Comparison of ENCODE assay signal across 16 mouse cellular contexts in genomic region chr4:134758367-134758766, GRCm38 (mm10). TPM values are rescaled to one million over a fixed set of nuclear protein-coding genes. Genes with fewer than 3 reads are reported as not detected.
DNase-seq lines count a peak whose midpoint lies in the region; ATAC-seq and TF ChIP-seq lines count a peak whose summit lies in the region.
"Had no signal": no experiment of that assay in that cellular context is flagged by ENCODE, and none has a peak within 500 bp of the region (broad histone marks: within the 10 kb centered on the region; RNA-seq: fewer than 3 reads in every experiment).

No protein-coding gene starts in this region.

- peak overlapping the region; percentile 69; the same call in 1 of the 2 replicates for H3K4me2 ChIP-seq in liver, embryonic 15.5 days
- H3K4me2 ChIP-seq: embryonic facial prominence, embryonic 15.5 days; forebrain, embryonic 12.5 days; limb, embryonic 12.5 days had no signal

- TF ChIP-seq CTCF in gastrocnemius, adult 2 months (IDR thresholded peaks at IDR 0.05), result no peak
- no peak for TF ChIP-seq CTCF in kidney, adult 2 months (conservative IDR thresholded peaks at IDR 0.05; ENCODE audit: insufficient read depth, insufficient read length, low read depth, low read length)
- no peak for TF ChIP-seq CTCF in MEL (IDR thresholded peaks at IDR 0.05 in 2 of 3, conservative IDR thresholded peaks at IDR 0.05 in 1 of 3; ENCODE audit: control insufficient read depth in 1 of 3, insufficient read depth in 1 of 3, low read depth in 2 of 3, low read length in 3 of 3, poor library complexity in 1 of 3, severe bottlenecking in 1 of 3)

- no peaks in the 10 kb centered on the region for H3K9me3 ChIP-seq in MEL (replicated peaks; ENCODE audit: insufficient read depth, low read length)
- no peaks in the 10 kb centered on the region for H3K9me3 ChIP-seq in liver, embryonic 15.5 days (replicated peaks)
- H3K9me3 ChIP-seq: embryonic facial prominence, embryonic 15.5 days; forebrain, embryonic 12.5 days; G1E; limb, embryonic 12.5 days; midbrain, embryonic 10.5 days had no signal

- H3K79me2 ChIP-seq in MEL (ENCODE audit: control insufficient read depth, insufficient read depth, low read length, poor library complexity), result peaks cover 31% of the 10 kb centered on the region

- intact Hi-C loops in gastrocnemius, adult 2 months (cut with DNase I), result no loop called here
- intact Hi-C loops in gastrocnemius, postnatal 14 days (cut with DNase I; ENCODE audit: low total_unique reads), result no loop called here

- no peak for TF ChIP-seq EP300 in MEL (IDR thresholded peaks at IDR 0.05; ENCODE audit: low read depth in 1 of 2, low read length in 2 of 2)

- no peak for ATAC-seq in liver, embryonic 15.5 days (ENCODE audit: insufficient read depth)
- ATAC-seq: lung, postnatal 0 days had no signal

- H3K4me1 ChIP-seq in kidney, adult 2 months (ENCODE audit: control insufficient read depth, insufficient read depth, low read length), result peaks cover 35% of the 10 kb centered on the region; the same call in 1 of the 2 replicates
- H3K4me1 ChIP-seq in MEL (ENCODE audit: control insufficient read depth in 1 of 2, insufficient read depth in 2 of 2, low read length in 2 of 2), result peaks cover 23 to 43% of the 10 kb centered on the region in 2 experiments
- peaks cover 98% of the 10 kb centered on the region for H3K4me1 ChIP-seq in liver, embryonic 15.5 days (replicated peaks)

- TF ChIP-seq RAD21 in MEL (IDR thresholded peaks at IDR 0.05; ENCODE audit: low read depth, low read length), result no peak

- 68% methylated on average over 4 of the region's 4 CpGs for WGBS in kidney, adult 2 months
- WGBS in liver, embryonic 15.5 days (ENCODE audit: insufficient replicate concordance), result 77% methylated on average over 4 of the region's 4 CpGs

- TF ChIP-seq POLR2A in kidney, adult 2 months (IDR thresholded peaks at IDR 0.05; ENCODE audit: low read depth, low read length), result no peak
- no peak for TF ChIP-seq POLR2A in MEL (IDR thresholded peaks at IDR 0.05; ENCODE audit: control insufficient read depth in 1 of 2, insufficient read depth in 1 of 2, low read depth in 1 of 2, low read length in 2 of 2, poor library complexity in 1 of 2)

- H3K9ac ChIP-seq in MEL (ENCODE audit: control insufficient read depth, low read depth, low read length, poor library complexity, severe bottlenecking), result no peak overlapping the region
- peak overlapping the region; percentile 57; the same call in 1 of the 2 replicates for H3K9ac ChIP-seq in liver, embryonic 15.5 days
- H3K9ac ChIP-seq: embryonic facial prominence, embryonic 15.5 days; forebrain, embryonic 12.5 days; limb, embryonic 12.5 days had no signal

- no peak for DNase-seq in gastrocnemius, adult 2 months
- DNase-seq in gastrocnemius, postnatal 14 days, result no peak
- peak; percentile 25 for DNase-seq in kidney, adult 9 months
- no peak for DNase-seq in kidney, adult 2 months
- peak; percentile 29 for DNase-seq in MEL (ENCODE audit: low read depth, low spot score)
- DNase-seq in embryo, embryonic 9.5 days (ENCODE audit: extremely low spot score), result no peak
- DNase-seq in thymus, postnatal 4 days, result no peak
- DNase-seq: cerebellum, adult 8-10 months had no signal

- H3K4me3 ChIP-seq in gastrocnemius, adult 2 months, result no peak overlapping the region
- H3K4me3 ChIP-seq in kidney, adult 2 months (ENCODE audit: insufficient read depth, low read depth, low read length), result no peak overlapping the region
- H3K4me3 ChIP-seq in MEL (ENCODE audit: control insufficient read depth in 1 of 2, insufficient read depth in 1 of 2, low read depth in 2 of 2, low read length in 2 of 2), result no peak overlapping the region
- no peak overlapping the region for H3K4me3 ChIP-seq in liver, embryonic 15.5 days (replicated peaks)
- H3K4me3 ChIP-seq: embryonic facial prominence, embryonic 15.5 days; forebrain, embryonic 12.5 days; left cerebral cortex, adult 2 months; limb, embryonic 12.5 days; midbrain, embryonic 10.5 days had no signal

- H3K27me3 ChIP-seq in kidney, adult 2 months (replicated peaks; ENCODE audit: control insufficient read depth, insufficient read depth, low read length), result no peaks in the 10 kb centered on the region
- H3K27me3 ChIP-seq in MEL (ENCODE audit: control insufficient read depth in 1 of 2, insufficient read depth in 2 of 2, low read length in 2 of 2), result no peaks in the 10 kb centered on the region
- H3K27me3 ChIP-seq in liver, embryonic 15.5 days, result no peaks in the 10 kb centered on the region
- H3K27me3 ChIP-seq: embryonic facial prominence, embryonic 15.5 days; forebrain, embryonic 12.5 days; limb, embryonic 12.5 days had no signal

- H3K27ac ChIP-seq in gastrocnemius, adult 2 months, result peak overlapping the region; percentile 24; the same call in 1 of the 2 replicates
- no peak overlapping the region for H3K27ac ChIP-seq in kidney, adult 2 months (ENCODE audit: insufficient read depth, low read depth, low read length)
- no peak overlapping the region for H3K27ac ChIP-seq in MEL (ENCODE audit: control insufficient read depth, low read depth, low read length)
- H3K27ac ChIP-seq in liver, embryonic 15.5 days (replicated peaks), result peak overlapping the region; percentile 92
- H3K27ac ChIP-seq: embryonic facial prominence, embryonic 15.5 days; forebrain, embryonic 12.5 days; left cerebral cortex, adult 2 months; limb, embryonic 12.5 days; midbrain, embryonic 10.5 days had no signal

- H3K36me3 ChIP-seq in kidney, adult 2 months (ENCODE audit: control insufficient read depth, insufficient read depth, low read length), result no peaks in the 10 kb centered on the region
- H3K36me3 ChIP-seq in MEL (ENCODE audit: control insufficient read depth in 1 of 2, insufficient read depth in 2 of 2, low read length in 2 of 2), result peaks cover 0 to 34% of the 10 kb centered on the region in 2 experiments; a peak in 3 of 4 replicates
- peaks cover 31% of the 10 kb centered on the region for H3K36me3 ChIP-seq in liver, embryonic 15.5 days (replicated peaks)
- H3K36me3 ChIP-seq: forebrain, embryonic 12.5 days; midbrain, embryonic 10.5 days had no signal

TF ChIP-seq in MEL, 35 proteins besides CTCF, POLR2A, EP300 and RAD21:
- TF ChIP-seq E2F4 (IDR thresholded peaks at IDR 0.05; ENCODE audit: borderline replicate concordance, low read depth, low read length), result no peak
- no peak for TF ChIP-seq BHLHE40 (IDR thresholded peaks at IDR 0.05; ENCODE audit: borderline replicate concordance, low read depth, low read length)
- TF ChIP-seq ZMIZ1 (IDR thresholded peaks at IDR 0.05; ENCODE audit: low read depth, low read length), result no peak

RNA-seq across cellular contexts. Expression of gene Ldlrap1, which starts 9.5 kb away (rescaled TPM):
- total RNA-seq in gastrocnemius, adult 2 months (2021), result 1 to 10 TPM; 5.7 to 6.6 TPM
- total RNA-seq in gastrocnemius, postnatal 14 days (2021), result 10 to 100 TPM in 1 of 2 experiments, 1 to 10 TPM in 1; 9.2 to 10.2 TPM
- 21.8 and 22.0 TPM in 2 replicates for polyA plus RNA-seq in kidney, adult 2 months (2012; rRNA removed)
- total RNA-seq in MEL (2012; rRNA removed), result 16.6 and 24.8 TPM in 2 replicates
- 10 to 100 TPM in 1 of 2 experiments, not detected in 1; 23.7 TPM for polyA plus RNA-seq in MEL (2012; ENCODE audit: insufficient read depth in 1 of 2, insufficient read length in 2 of 2, low read depth in 1 of 2, low replicate concordance in 2 of 2, missing spikeins in 1 of 2)
- 21.8 and 22.4 TPM in 2 replicates for polyA plus RNA-seq in liver, embryonic 15.5 days (2015; fragmentation: Nextera tagmentation; extraction: Ambion mirVana)

RNA-seq across cellular contexts. Expression of gene Man1c1, which starts 54.3 kb away (rescaled TPM):
- 1 to 10 TPM; 2.9 to 4.2 TPM for total RNA-seq in gastrocnemius, adult 2 months (2021)
- total RNA-seq in gastrocnemius, postnatal 14 days (2021), result 1 to 10 TPM; 7.9 to 9.5 TPM
- 4.6 and 4.7 TPM in 2 replicates for polyA plus RNA-seq in kidney, adult 2 months (2012; rRNA removed)
- 1.6 and 1.9 TPM in 2 replicates for total RNA-seq in MEL (2012; rRNA removed)
- 1 to 10 TPM in 1 of 2 experiments, not detected in 1; 5.2 TPM for polyA plus RNA-seq in MEL (2012; ENCODE audit: insufficient read depth in 1 of 2, insufficient read length in 2 of 2, low read depth in 1 of 2, low replicate concordance in 2 of 2, missing spikeins in 1 of 2)
- 1.4 and 2.0 TPM in 2 replicates for polyA plus RNA-seq in liver, embryonic 15.5 days (2015; fragmentation: Nextera tagmentation; extraction: Ambion mirVana)
- polyA plus RNA-seq: G1E had no signal

Comparison
In these comparisons a context has a peak if more than half of its experiments do, and no peak if none do; other contexts are left out.
1. DNase-seq: peak in kidney, adult 9 months (single experiment) and MEL (single experiment); none in gastrocnemius, adult 2 months (single experiment), gastrocnemius, postnatal 14 days (single experiment), kidney, adult 2 months (single experiment), embryo, embryonic 9.5 days (single experiment) and thymus, postnatal 4 days (single experiment).
2. H3K27ac ChIP-seq: peak in gastrocnemius, adult 2 months (single experiment) and liver, embryonic 15.5 days (single experiment); none in kidney, adult 2 months (single experiment) and MEL (single experiment).